Mouse (Mus musculus) stomach, embryonic 15.5 days (tissue): Measurements from ENCODE around the gene 1700010B08Rik. TPM values are rescaled to one million over a fixed set of nuclear protein-coding genes. Genes with fewer than 3 reads are reported as not detected.
A peak's percentile ranks its signal among the peaks of the same experiment; 100 is the strongest.

Source experiments
- ATAC-seq: fragments of 200-750 bp; cut with Nextera tagmentation; 2 replicates; pipeline ENCODE4 v1.8.0; 2017; ENCODE audit warnings: low read depth, moderate number of reproducible peaks, moderate TSS enrichment; ENCODE audit not compliant: insufficient read depth, low FRiP score
- H3K27ac ChIP-seq: fragments of 300-500 bp; sonication (generic); 2 replicates; pipeline ENCODE4 v1.5.1; 2015; ENCODE audit warnings: mild to moderate bottlenecking, inconsistent platforms
- H3K27me3 ChIP-seq: fragments of 300-500 bp; sonication (generic); replicated peaks from 2 replicates; pipeline ENCODE4 v1.6.1; 2015; ENCODE audit warnings: inconsistent platforms
- H3K36me3 ChIP-seq: fragments of 300-500 bp; sonication (generic); 2 replicates; pipeline ENCODE4 v1.6.1; 2015; ENCODE audit warnings: inconsistent platforms
- H3K4me1 ChIP-seq: fragments of 300-500 bp; sonication (generic); 2 replicates; pipeline ENCODE4 v1.6.1; 2015; ENCODE audit warnings: inconsistent platforms
- H3K4me2 ChIP-seq: fragments of 300-500 bp; sonication (generic); 2 replicates; pipeline ENCODE4 v1.6.1; 2015; ENCODE audit warnings: mild to moderate bottlenecking, inconsistent platforms
- H3K4me3 ChIP-seq: fragments of 300-500 bp; sonication (generic); replicated peaks from 2 replicates; pipeline ENCODE4 v1.5.1; 2015; ENCODE audit warnings: inconsistent platforms
- H3K9ac ChIP-seq: fragments of 300-500 bp; sonication (generic); 2 replicates; pipeline ENCODE4 v1.6.1; 2015; ENCODE audit warnings: inconsistent platforms
- H3K9me3 ChIP-seq: fragments of 300-500 bp; sonication (generic); 2 replicates; pipeline ENCODE4 v1.6.1; 2016; ENCODE audit warnings: inconsistent platforms
- WGBS: fragments of 180-500 bp; shearing (Covaris S2); methylation state at CpG from one replicate; pipeline ENCODE4 v1.1.7; 2015; 5-methylcytosine and 5-hydroxymethylcytosine counted together
- polyA plus RNA-seq: library from polyadenylated mRNA; unstranded; fragments of >200 nt; fragmentation: Nextera tagmentation; extraction: Ambion mirVana; gene quantifications from 2 replicates; pipeline ENCODE4 v1.2.1, GENCODE M21; 2015

Gene 1700010B08Rik
- polyA plus RNA-seq, 1 experiment from 2014 or later = not detected

DNA sequence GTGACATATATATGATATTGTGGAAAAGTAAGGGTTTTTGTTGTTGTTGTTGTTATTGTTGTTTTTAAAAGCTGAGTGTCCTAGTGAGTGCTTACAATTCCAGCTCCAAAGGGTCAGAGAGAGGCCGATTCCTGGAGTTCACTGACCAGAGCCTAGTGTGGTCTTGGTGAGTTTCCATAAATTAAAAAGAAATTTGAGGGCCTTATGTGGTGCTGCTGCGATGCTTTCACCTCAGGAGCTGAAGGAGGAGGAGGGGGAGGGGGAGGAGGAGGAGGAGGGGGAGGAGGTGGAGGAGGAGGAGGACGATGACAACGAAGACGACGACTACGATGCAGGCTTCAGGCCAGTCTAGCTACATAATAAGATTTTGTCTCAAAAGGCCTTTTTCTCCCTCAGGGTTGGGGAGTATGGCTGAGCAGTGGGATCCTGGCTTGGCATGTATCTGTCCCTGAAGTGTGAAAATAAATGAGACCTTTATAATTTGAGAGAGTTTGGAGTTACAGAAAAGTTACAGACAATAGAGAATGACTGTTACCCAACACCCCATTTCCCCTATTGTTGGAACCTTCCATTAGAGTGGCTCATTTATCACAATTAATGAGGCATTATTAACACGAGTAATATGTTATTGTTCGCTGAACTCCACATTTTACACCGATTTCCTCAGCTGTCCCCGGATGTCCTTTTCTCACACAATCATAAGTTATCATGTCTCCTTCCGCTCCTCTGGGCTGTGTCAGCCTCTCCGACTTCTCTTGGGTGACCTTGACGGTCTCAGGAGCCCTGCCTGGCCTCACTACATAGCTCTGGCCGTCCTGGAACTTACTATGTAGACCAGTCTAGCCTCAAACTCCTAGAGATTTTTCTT is 6.0 kb downstream of the 1700010B08Rik start:
- H3K27me3 ChIP-seq = no peaks in the 10 kb centered on the region
- ATAC-seq = no peak
- H3K4me1 ChIP-seq = no peaks in the 10 kb centered on the region
- no peak overlapping the region for H3K27ac ChIP-seq
- H3K36me3 ChIP-seq = no peaks in the 10 kb centered on the region
- no peaks in the 10 kb centered on the region for H3K9me3 ChIP-seq
- 68% methylated on average over 15 of the region's 15 CpGs for WGBS
- H3K4me3 ChIP-seq = no peak overlapping the region
- H3K4me2 ChIP-seq = no peak overlapping the region
- H3K9ac ChIP-seq = no peak overlapping the region

- Histone ChIP-seq H3K27me3 (no peaks in the 10 kb centered on the region), H3K4me2 (no peak overlapping the region), H3K4me1 (peaks cover 4% of the 10 kb centered on the region; the same call in 1 of the 2 replicates), H3K4me3 (no peak overlapping the region), H3K36me3 (no peaks in the 10 kb centered on the region), H3K9ac (no peak overlapping the region), H3K9me3 (no peaks in the 10 kb centered on the region), H3K27ac (no peak overlapping the region)
- ATAC-seq = no peak
- WGBS = 89% methylated on average over 4 of the region's 4 CpGs
Observed at GRCm38 (mm10) chr2:173725819-173726218, 6.6 kb downstream of the 1700010B08Rik start.

DNA sequence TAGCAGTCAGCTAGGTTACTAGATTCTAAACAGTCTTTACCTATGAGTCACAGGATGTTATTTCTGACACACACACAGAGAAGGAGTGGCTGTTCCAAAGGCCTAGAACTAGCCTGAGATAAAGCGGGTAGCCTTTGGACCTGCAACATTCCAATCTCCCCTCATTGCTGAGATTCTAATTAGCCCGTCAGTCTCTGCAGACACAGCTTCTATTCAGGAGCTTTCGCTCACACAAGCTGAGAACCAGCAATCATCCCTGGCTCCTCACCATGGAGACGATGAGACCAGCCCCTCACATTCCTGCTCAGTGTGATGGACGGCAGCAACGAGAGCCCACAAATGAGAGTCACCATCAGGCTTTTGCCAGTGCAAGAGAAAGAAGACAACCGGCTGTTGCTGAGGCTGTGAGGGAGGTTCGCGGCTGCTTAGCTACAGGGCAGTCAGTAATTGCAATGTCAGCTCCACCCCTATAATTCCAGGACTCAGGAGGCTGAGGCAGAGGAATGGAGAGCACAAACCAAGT is 11.3 kb downstream of the 1700010B08Rik start:
- Histone ChIP-seq H3K4me1 (peaks cover 10% of the 10 kb centered on the region; the same call in 1 of the 2 replicates), H3K27ac (no peak overlapping the region), H3K27me3 (no peaks in the 10 kb centered on the region), H3K36me3 (no peaks in the 10 kb centered on the region), H3K4me2 (no peak overlapping the region), H3K9ac (no peak overlapping the region), H3K4me3 (no peak overlapping the region), H3K9me3 (no peaks in the 10 kb centered on the region)
- 10% methylated on average over 9 of the region's 9 CpGs for WGBS
- peak; percentile 53; the same call in 1 of the 2 replicates for ATAC-seq

DNA sequence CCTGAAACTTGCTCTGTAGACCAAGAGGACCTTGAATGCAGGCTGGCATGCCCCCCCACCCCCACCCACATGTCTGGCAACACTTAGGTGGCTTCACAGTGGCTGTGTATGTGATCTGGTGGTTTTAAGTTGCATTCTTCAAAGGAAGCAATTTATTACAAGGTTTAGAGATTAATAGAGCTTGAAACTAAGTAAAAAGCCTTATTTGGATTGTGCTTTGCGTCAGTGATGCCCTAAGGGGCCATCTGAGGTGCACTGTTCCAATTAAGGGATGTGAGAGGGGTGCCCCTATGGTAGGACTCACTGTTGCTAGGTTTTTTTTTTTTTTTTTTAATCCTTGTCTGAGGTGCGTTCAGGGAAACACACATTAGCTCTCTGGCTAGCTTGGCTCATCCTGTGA is 15.2 kb downstream of the 1700010B08Rik start:
- no peak overlapping the region for H3K9ac ChIP-seq
- H3K4me3 ChIP-seq = no peak overlapping the region
- no peak for ATAC-seq
- no peak overlapping the region for H3K27ac ChIP-seq
- no peaks in the 10 kb centered on the region for H3K9me3 ChIP-seq
- H3K36me3 ChIP-seq = no peaks in the 10 kb centered on the region; the same call in 1 of the 2 replicates
- 56% methylated on average over 2 of the region's 2 CpGs for WGBS
- H3K4me1 ChIP-seq = peaks cover 25% of the 10 kb centered on the region; the same call in 1 of the 2 replicates
- no peaks in the 10 kb centered on the region for H3K27me3 ChIP-seq
- H3K4me2 ChIP-seq = no peak overlapping the region

DNA sequence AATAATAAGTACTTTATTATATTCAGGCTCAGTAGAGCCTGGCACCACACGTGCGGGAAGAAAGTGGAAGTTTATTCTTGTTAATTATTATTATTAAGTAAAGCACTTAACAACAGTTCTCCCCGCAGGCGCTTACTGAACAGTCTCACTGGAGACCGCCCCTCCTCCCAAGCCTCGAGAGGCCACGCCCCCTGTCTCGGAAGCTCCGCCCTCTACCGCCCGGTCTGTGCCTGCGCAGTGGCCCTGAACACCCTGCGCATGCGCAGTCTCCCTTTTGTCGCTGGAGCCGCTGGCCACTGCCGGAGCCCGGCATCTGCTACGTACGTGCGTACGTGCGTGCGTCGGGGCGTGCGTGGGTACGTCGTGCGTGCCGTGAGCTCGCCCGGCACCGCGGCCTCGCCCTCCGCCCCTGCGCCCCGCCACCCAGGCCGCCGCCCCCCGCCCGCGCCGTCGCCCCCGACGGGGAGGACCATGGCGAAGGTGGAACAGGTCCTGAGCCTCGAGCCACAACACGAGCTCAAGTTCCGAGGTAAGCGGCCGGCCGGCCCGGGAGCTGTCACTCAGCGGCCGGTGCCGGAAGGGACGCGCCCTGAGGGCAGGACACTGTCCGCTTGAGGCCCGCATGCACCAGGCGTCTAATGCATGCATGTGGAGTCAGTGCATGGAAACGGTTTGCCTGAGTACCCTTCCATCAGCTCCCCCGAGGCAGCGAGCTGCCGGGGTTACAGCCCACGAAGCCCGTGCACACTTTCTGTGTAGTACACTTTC is 18.2 kb downstream of the 1700010B08Rik start, which contains the start of gene Vapb:
TSS of gene Vapb (plus strand) at position 290 of the 768 bp plus-strand sequence.
- H3K4me1 ChIP-seq = peaks cover 30% of the 10 kb centered on the region; the same call in 1 of the 2 replicates
- peak within 1 kb of the TSS; percentile 74 for H3K4me2 ChIP-seq
- peak within 1 kb of the TSS; percentile 94 for H3K4me3 ChIP-seq
- H3K9ac ChIP-seq = peak within 1 kb of the TSS; percentile 93
- H3K27me3 ChIP-seq = no peaks in the 10 kb centered on the region
- WGBS = under 1% methylated on average over 70 of the region's 70 CpGs
- no peaks in the 10 kb centered on the region; the same call in 1 of the 2 replicates for H3K36me3 ChIP-seq
- peak within 1 kb of the TSS; percentile 80 for H3K27ac ChIP-seq
- no peaks in the 10 kb centered on the region for H3K9me3 ChIP-seq
- peak; percentile 98 for ATAC-seq

DNA sequence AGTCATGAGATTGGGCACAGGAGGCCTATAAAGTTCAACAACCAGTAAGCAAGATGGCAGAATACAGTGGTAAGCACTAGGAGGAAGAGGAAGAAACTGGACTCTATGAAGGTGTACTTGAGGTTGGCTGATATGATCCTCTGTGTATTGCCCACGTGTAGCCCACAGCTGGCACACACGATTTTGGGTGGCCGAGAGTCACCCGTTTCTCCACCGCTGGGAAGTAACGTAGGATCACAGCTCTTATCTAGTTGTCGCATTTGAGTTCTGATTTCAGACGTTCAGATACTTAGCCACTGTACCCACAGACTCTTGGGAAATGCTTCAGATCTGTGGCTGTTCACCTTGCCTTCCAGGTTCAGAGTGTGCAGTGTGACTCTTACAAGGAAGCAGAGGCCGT is 19.0 kb downstream of the 1700010B08Rik start:
- peak overlapping the region; percentile 74 for H3K4me2 ChIP-seq
- 0 out of 2 replicates have a peak overlapping the region, but pooled peaks have one; percentile 80 for H3K27ac ChIP-seq
- 76% methylated on average over 9 of the region's 9 CpGs for WGBS
- H3K9ac ChIP-seq = peak overlapping the region; percentile 93
- H3K27me3 ChIP-seq = no peaks in the 10 kb centered on the region
- H3K4me1 ChIP-seq = peaks cover 35% of the 10 kb centered on the region
- no peak for ATAC-seq
- H3K4me3 ChIP-seq = peak overlapping the region; percentile 94
- no peaks in the 10 kb centered on the region; the same call in 1 of the 2 replicates for H3K36me3 ChIP-seq
- no peaks in the 10 kb centered on the region for H3K9me3 ChIP-seq

DNA sequence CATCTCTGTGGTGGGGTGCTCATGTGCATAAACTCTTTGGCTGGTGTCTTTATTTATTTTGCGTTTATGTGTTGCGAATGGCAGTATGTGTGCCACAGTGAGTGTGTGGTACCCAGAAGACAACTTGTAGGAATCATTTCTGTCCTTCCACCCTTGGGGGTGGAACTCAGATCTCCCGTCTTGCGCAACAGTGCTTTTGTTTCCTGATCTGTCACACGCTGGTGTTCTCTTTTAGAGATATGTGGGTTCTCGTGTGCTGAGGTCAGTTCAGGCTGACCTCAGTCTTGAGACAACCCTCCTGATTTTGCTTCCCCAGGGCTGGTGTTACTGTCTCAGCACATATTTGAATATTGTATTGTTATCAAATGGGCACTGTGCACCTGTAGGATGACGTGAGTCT is 19.9 kb downstream of the 1700010B08Rik start:
- Histone ChIP-seq H3K4me3 (no peak overlapping the region), H3K9me3 (no peaks in the 10 kb centered on the region), H3K4me1 (peaks cover 35% of the 10 kb centered on the region), H3K4me2 (0 out of 2 replicates have a peak overlapping the region, but pooled peaks have one; percentile 6), H3K27ac (no peak overlapping the region), H3K27me3 (no peaks in the 10 kb centered on the region), H3K9ac (no peak overlapping the region), H3K36me3 (no peaks in the 10 kb centered on the region; the same call in 1 of the 2 replicates)
- no peak for ATAC-seq
- 85% methylated on average over 7 of the region's 7 CpGs for WGBS

DNA sequence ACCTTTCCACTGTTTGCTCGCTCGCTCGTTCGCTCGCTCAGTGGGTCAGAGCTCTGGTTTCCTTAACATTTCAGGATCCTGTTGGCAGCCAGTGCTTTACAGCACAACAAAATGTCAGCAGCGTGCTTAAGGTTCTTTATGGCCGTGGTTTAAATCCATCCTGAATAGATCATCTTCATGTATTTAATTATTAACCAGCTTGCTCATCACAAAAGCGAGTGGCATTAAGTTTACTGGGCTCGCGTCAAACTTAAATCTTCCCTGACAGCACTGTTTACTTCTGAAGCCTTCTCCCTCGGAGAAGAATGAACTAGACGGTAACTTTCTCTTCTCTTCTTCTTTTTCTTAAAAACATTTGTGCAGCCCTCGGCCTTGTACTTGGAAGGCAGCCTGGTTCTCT is 22.9 kb downstream of the 1700010B08Rik start:
- WGBS = 34% methylated on average over 13 of the region's 13 CpGs
- Histone ChIP-seq H3K9ac (no peak overlapping the region), H3K4me3 (0 out of 2 replicates have a peak overlapping the region, but pooled peaks have one; percentile 7), H3K9me3 (no peaks in the 10 kb centered on the region), H3K4me1 (peaks cover 35% of the 10 kb centered on the region), H3K4me2 (peak overlapping the region; percentile 22; the same call in 1 of the 2 replicates), H3K27me3 (no peaks in the 10 kb centered on the region), H3K36me3 (no peaks in the 10 kb centered on the region; the same call in 1 of the 2 replicates), H3K27ac (peak overlapping the region; percentile 62)
- ATAC-seq = no peak

- Histone ChIP-seq H3K36me3 (no peaks in the 10 kb centered on the region; the same call in 1 of the 2 replicates), H3K27ac (no peak overlapping the region), H3K4me3 (no peak overlapping the region), H3K9ac (no peak overlapping the region), H3K4me1 (peaks cover 35% of the 10 kb centered on the region), H3K27me3 (no peaks in the 10 kb centered on the region), H3K4me2 (no peak overlapping the region), H3K9me3 (no peaks in the 10 kb centered on the region)
- no peak for ATAC-seq
- WGBS = 57% methylated on average over 9 of the region's 9 CpGs
Observed at GRCm38 (mm10) chr2:173742744-173743143, 23.5 kb downstream of the 1700010B08Rik start.

GRCm38 (mm10) chr2:173744070-173744815 is 25.0 kb downstream of the 1700010B08Rik start:
- H3K4me3 ChIP-seq = no peak overlapping the region

More at GRCm38 (mm10) chr2:173744070-173744815, 25.0 kb downstream of the 1700010B08Rik start:
- Histone ChIP-seq H3K27me3 (no peaks in the 10 kb centered on the region), H3K36me3 (no peaks in the 10 kb centered on the region), H3K27ac (no peak overlapping the region), H3K9ac (no peak overlapping the region), H3K4me1 (peaks cover 21% of the 10 kb centered on the region), H3K9me3 (no peaks in the 10 kb centered on the region), H3K4me2 (no peak overlapping the region)
- no peak for ATAC-seq
- WGBS = 81% methylated on average over 7 of the region's 7 CpGs
